Mouse (Mus musculus) hindbrain, embryonic 16.5 days (tissue): ENCODE data around the gene Adgrl1. TPM values are rescaled to one million over a fixed set of nuclear protein-coding genes. Genes with fewer than 3 reads are reported as not detected.

Experiments used
- ATAC-seq: fragments of 200-750 bp; cut with Nextera tagmentation; 2 replicates; pipeline ENCODE4 v1.8.0; 2017; ENCODE audit warnings: moderate TSS enrichment, moderate library complexity
- H3K27ac ChIP-seq: fragments of 300-500 bp; sonication (generic); 2 replicates; pipeline ENCODE4 v1.5.1; 2014; ENCODE audit warnings: low read depth, mild to moderate bottlenecking, control low read depth, low read length, moderate library complexity
- H3K27me3 ChIP-seq: fragments of 300-500 bp; sonication (generic); replicated peaks from 2 replicates; pipeline ENCODE4 v1.6.1; 2014; ENCODE audit warnings: low read length; ENCODE audit not compliant: control insufficient read depth, insufficient read depth
- H3K36me3 ChIP-seq: fragments of 300-500 bp; sonication (generic); 2 replicates; pipeline ENCODE4 v1.6.1; 2014; ENCODE audit warnings: mild to moderate bottlenecking, low read length, moderate library complexity, mixed read lengths; ENCODE audit not compliant: control insufficient read depth, insufficient read depth
- H3K4me1 ChIP-seq: fragments of 300-500 bp; sonication (generic); 2 replicates; pipeline ENCODE4 v1.6.1; 2014; ENCODE audit warnings: low read depth, low read length; ENCODE audit not compliant: control insufficient read depth, insufficient read depth
- H3K4me2 ChIP-seq: fragments of 300-500 bp; sonication (generic); 2 replicates; pipeline ENCODE4 v1.6.1; 2014; ENCODE audit warnings: mild to moderate bottlenecking, low read length, control low read depth, moderate library complexity
- H3K4me3 ChIP-seq: fragments of 300-500 bp; sonication (generic); 2 replicates; pipeline ENCODE4 v1.5.1; 2014; ENCODE audit warnings: mild to moderate bottlenecking, low read length, control low read depth, moderate library complexity
- H3K9ac ChIP-seq: fragments of 300-500 bp; sonication (generic); 2 replicates; pipeline ENCODE4 v1.6.1; 2014; ENCODE audit warnings: low read depth, mild to moderate bottlenecking, control low read depth, low read length, moderate library complexity
- H3K9me3 ChIP-seq: fragments of 300-500 bp; sonication (generic); 2 replicates; pipeline ENCODE4 v1.6.1; 2014; ENCODE audit warnings: mild to moderate bottlenecking, low read length, moderate library complexity; ENCODE audit not compliant: control insufficient read depth
- WGBS: fragments of 180-500 bp; shearing (Covaris S2); extraction: QIAGEN DNeasy Blood & Tissue Kit; methylation state at CpG from one replicate; pipeline ENCODE4 v1.1.7; 2014; 5-methylcytosine and 5-hydroxymethylcytosine counted together
- polyA plus RNA-seq: library from polyadenylated mRNA; unstranded; fragments of >200 nt; fragmentation: Nextera tagmentation; extraction: Ambion mirVana; gene quantifications from 2 replicates; pipeline ENCODE4 v1.2.1, GENCODE M21; 2015

Adgrl1 gene
- polyA plus RNA-seq, 1 experiment from 2014 or later: 53.0 TPM

DNA sequence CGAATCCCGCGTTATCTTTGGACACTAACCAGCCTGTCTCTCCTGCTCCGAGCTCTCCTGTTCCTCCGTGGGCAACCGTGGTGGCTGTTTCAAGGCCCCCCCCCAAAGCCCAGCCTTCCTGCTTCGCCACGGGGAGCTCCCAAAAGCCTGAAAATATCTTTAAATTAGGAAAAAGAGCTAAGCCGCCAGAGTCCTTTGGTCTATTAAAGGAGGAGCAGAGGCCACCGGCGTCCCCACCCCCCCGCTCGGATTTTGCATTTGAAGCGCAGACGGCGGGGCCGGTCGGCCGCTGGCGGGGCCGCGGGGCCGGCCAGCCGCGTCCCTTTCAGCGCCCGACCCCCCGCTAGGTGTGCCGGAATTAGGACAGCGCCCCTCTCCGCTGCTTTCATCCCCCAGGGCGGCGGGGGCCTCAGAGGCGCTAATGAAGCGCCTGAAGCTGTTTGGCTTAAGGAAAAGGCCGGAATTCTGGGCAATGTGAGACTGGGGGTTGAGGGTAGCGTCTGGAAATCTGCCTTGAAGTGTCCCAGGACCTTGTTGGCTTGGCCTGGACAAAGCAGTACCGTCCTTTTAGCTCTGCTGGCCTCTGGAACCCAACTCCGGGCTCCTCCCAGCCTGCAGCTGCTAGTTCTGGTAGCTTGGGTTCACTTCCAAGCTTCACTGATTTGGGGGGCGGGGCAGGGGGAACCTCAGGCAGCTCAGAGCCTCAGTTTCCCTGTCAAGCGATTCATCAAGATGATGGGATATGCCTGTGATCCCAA lies 23.6 kb upstream of the Adgrl1 start:
- peaks cover 13% of the 10 kb centered on the region for H3K4me1 ChIP-seq
- no peaks in the 10 kb centered on the region for H3K36me3 ChIP-seq
- under 1% methylated on average over 41 of the region's 41 CpGs for WGBS

DNA sequence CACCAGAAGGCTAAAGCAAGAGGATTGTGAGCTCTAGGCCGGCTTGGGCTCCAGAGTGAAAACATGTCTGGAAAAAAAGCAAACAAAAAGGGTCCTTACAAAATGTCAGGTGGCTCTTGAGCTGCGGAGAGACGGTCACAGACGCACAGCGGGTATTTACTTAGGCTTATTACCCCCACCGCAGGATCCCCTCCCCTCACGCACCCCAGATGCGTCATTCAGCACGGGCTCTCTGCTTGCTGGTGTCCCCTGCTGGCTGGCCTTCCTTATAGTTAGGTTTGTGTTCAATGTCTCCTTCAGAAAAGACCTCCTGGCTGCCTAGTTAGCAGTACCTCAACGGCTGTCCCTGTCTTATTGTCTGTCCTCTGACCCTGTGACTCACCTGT lies 23.1 kb upstream of the Adgrl1 start:
- WGBS: 4% methylated on average over 10 of the region's 10 CpGs
- Histone ChIP-seq H3K9ac (no peak overlapping the region; the same call in 1 of the 2 replicates), H3K27me3 (no peaks in the 10 kb centered on the region), H3K36me3 (no peaks in the 10 kb centered on the region), H3K4me2 (peak overlapping the region; percentile 83), H3K4me3 (peak overlapping the region; percentile 64; the same call in 1 of the 2 replicates), H3K4me1 (peaks cover 13% of the 10 kb centered on the region), H3K27ac (0 out of 2 replicates have a peak overlapping the region, but pooled peaks have one; percentile 42), H3K9me3 (no peaks in the 10 kb centered on the region)
- no peak for ATAC-seq

More for the DNA sequence above, 23.6 kb upstream of the Adgrl1 start:
- Histone ChIP-seq H3K27me3 (no peaks in the 10 kb centered on the region), H3K27ac (peak overlapping the region; percentile 89), H3K4me2 (peak overlapping the region; percentile 83), H3K9me3 (no peaks in the 10 kb centered on the region), H3K4me3 (peak overlapping the region; percentile 64), H3K9ac (peak overlapping the region; percentile 85)
- ATAC-seq: peak; percentile 34

DNA sequence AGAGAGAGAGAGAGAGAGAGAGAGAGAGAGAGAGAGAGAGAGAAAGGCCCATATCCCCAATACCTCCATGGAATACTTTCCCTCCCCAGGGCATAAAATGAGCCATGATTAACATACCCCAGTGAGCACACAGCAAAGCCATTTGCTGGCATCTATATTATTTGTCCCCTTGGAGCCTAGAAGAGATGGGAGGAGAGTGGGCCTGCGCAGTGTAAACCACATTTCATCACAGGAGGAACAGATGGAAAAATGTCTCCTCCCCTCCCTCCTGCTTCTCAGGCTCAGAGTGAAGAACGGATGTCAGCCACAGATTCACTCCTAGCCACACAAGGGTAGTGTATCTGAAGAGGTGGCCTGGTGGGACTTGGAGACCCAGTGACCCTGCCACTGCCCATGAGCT lies 11.5 kb upstream of the Adgrl1 start:
- no peaks in the 10 kb centered on the region for H3K4me1 ChIP-seq
- no peak overlapping the region for H3K4me2 ChIP-seq
- no peak overlapping the region for H3K9ac ChIP-seq
- H3K36me3 ChIP-seq: no peaks in the 10 kb centered on the region
- no peak overlapping the region for H3K4me3 ChIP-seq
- 56% methylated on average over 2 of the region's 2 CpGs for WGBS
- H3K27ac ChIP-seq: no peak overlapping the region
- H3K9me3 ChIP-seq: no peaks in the 10 kb centered on the region
- no peaks in the 10 kb centered on the region for H3K27me3 ChIP-seq
- ATAC-seq: 0 out of 2 replicates have a peak, but pooled peaks have one; percentile 30

DNA sequence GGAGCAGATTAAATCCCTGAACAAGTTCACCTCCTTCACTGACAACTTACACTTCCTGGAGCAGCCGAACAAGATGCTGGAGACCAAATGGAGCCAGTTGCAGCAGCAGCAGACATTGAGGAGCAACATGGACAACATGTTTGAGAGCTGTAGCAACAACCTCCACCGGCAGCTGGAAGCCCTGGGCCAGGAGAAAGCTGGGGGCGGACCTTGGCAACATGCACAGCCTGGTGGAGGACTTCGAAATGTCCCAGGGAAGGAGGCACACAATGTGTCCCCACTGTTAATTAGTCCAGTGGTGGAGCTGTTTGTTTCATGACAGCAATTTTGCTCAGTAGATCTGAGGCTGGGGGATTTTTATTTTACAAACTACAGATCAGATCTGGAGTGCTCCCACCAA lies 7.8 kb upstream of the Adgrl1 start:
- peaks cover 1% of the 10 kb centered on the region for H3K4me1 ChIP-seq
- H3K27me3 ChIP-seq: peaks cover 3% of the 10 kb centered on the region
- no peaks in the 10 kb centered on the region for H3K36me3 ChIP-seq
- H3K9ac ChIP-seq: no peak overlapping the region
- no peak for ATAC-seq
- H3K4me2 ChIP-seq: no peak overlapping the region
- H3K9me3 ChIP-seq: no peaks in the 10 kb centered on the region
- H3K4me3 ChIP-seq: no peak overlapping the region
- 61% methylated on average over 4 of the region's 4 CpGs for WGBS
- no peak overlapping the region for H3K27ac ChIP-seq

DNA sequence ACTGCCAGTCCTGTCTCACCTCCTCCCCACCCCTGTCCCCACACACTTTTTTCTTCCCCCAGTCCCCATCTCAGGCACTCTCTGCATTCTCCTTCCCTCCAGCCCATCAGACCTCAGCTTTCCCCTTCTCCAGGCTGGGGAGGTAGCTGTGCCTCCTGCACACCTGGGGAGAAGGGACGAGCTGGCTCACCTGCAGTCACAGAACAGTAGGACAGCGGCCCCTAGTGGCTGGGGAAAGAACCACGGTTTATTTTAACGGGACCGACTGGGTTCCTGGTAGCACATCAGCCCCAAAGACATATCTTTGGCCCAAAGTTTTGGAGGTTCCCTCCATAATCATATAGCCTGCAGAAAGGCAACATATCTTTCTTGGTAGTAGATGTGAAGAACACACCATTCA lies 6.0 kb upstream of the Adgrl1 start:
- under 1% methylated on average over 5 of the region's 5 CpGs for WGBS
- Histone ChIP-seq H3K4me3 (no peak overlapping the region), H3K27me3 (peaks cover 3% of the 10 kb centered on the region), H3K4me1 (peaks cover 14% of the 10 kb centered on the region), H3K9ac (no peak overlapping the region), H3K36me3 (no peaks in the 10 kb centered on the region), H3K27ac (no peak overlapping the region), H3K9me3 (no peaks in the 10 kb centered on the region), H3K4me2 (no peak overlapping the region)
- no peak for ATAC-seq

DNA sequence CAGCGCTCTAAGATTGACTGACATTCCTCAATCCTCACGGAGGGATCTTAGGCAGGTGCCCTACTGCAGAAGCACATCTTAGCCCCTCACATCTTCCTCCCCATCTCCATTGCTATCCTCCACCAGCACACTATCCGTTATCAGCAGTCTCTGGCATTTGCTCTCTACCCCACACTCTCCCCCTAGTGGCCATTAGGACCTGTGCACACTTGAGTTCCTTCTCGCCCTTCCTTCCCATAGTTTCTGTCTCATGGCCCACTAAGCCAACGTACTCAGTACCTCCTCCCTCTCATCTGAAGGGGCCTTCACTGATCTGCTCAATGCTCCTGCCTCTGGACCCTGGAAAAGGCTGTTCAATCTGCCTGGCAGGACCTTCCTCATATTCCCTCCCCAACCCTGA lies 4.0 kb upstream of the Adgrl1 start:
- Histone ChIP-seq H3K27me3 (peaks cover 3% of the 10 kb centered on the region), H3K9ac (no peak overlapping the region), H3K4me3 (no peak overlapping the region), H3K9me3 (no peaks in the 10 kb centered on the region), H3K27ac (no peak overlapping the region), H3K4me2 (no peak overlapping the region), H3K36me3 (no peaks in the 10 kb centered on the region), H3K4me1 (peaks cover 14% of the 10 kb centered on the region)
- no peak for ATAC-seq
- WGBS: 3% methylated on average over 5 of the region's 5 CpGs

DNA sequence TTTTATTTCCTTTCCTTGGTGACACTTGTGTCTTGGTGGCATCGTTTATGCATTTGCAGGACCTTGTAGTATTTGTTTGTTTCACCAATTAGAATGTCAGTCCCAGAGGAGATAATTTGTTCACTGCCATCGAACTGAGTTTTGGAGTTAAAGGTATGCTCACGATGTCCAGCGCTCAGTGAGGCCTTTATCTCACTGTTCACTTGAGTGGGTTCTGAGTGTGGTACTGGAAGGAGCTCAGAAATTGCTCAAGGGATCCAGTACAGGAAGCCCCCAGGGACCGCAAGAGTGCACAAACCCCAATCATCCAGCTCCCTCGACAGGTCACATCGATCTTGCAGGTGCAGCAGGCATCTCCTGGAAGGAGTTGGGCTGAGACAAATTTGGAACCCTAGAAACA lies 3.4 kb upstream of the Adgrl1 start:
- Histone ChIP-seq H3K27ac (no peak overlapping the region), H3K4me3 (no peak overlapping the region), H3K9me3 (no peaks in the 10 kb centered on the region), H3K36me3 (no peaks in the 10 kb centered on the region), H3K4me1 (peaks cover 14% of the 10 kb centered on the region), H3K9ac (no peak overlapping the region), H3K27me3 (peaks cover 3% of the 10 kb centered on the region), H3K4me2 (no peak overlapping the region)
- WGBS: 87% methylated on average over 7 of the region's 7 CpGs
- ATAC-seq: no peak

DNA sequence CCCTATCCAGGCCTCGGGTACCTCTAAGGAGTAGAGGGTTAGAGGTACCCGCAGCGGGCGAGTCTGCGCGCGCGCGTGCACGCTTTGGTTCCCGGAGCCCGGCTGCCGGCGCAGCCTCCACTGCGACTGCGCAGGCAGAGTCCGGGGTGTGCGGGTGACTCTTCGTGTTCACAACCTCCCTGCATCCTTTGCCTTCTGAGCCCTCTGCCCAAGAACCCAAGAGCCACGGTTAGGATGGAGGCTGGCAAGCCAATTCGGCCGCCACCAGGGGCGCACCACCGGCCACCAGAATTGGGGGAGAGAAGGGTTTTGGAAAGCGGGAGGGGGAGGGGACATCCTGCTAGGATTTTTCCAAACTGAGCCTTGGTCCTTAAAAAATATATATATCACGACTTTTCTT lies 2.7 kb upstream of the Adgrl1 start:
- no peak for ATAC-seq
- no peaks in the 10 kb centered on the region for H3K9me3 ChIP-seq
- H3K27ac ChIP-seq: no peak overlapping the region; the same call in 1 of the 2 replicates
- H3K4me2 ChIP-seq: peak overlapping the region; percentile 83
- H3K9ac ChIP-seq: peak overlapping the region; percentile 60
- peaks cover 18% of the 10 kb centered on the region for H3K4me1 ChIP-seq
- peaks cover 3% of the 10 kb centered on the region for H3K27me3 ChIP-seq
- H3K36me3 ChIP-seq: no peaks in the 10 kb centered on the region
- peak overlapping the region; percentile 34 for H3K4me3 ChIP-seq
- WGBS: 1% methylated on average over 26 of the region's 26 CpGs

DNA sequence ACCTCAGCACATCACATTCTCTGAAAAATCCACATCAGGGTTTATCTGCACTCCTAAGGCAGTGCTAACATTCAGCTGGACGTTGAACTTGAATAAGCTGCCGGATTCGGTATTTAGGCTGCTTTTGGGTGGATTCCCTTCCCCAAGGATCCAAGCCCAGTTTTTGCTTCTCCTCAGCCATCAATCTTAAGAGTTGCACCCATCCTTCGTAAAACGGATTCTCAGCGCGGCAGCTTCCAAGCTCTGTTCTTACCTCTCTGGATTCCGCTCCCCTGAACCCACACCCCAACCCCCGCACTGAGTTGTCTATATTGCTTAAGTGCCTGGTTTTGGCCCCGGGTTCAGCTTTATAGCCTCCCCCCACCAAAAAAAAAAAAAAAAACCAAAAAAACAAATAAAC lies 1.4 kb upstream of the Adgrl1 start:
- Histone ChIP-seq H3K4me3 (peak overlapping the region; percentile 93), H3K27me3 (peaks cover 3% of the 10 kb centered on the region), H3K27ac (peak overlapping the region; percentile 100), H3K9me3 (no peaks in the 10 kb centered on the region), H3K36me3 (no peaks in the 10 kb centered on the region), H3K9ac (peak overlapping the region; percentile 98), H3K4me1 (peaks cover 30% of the 10 kb centered on the region), H3K4me2 (peak overlapping the region; percentile 83)
- 3% methylated on average over 10 of the region's 10 CpGs for WGBS
- no peak for ATAC-seq
